Mouse (Mus musculus) frontal cortex, postnatal 36 days (tissue): ENCODE measurements at regions not wholly inside any gene's neighbourhood (a gene's known extent, or its start where the extent isn't known, plus 50 kb on each side); places are given as distances from the start of the nearest gene placed in this dataset.

Source experiments
- DNase-seq, 2 experiments: peaks; one replicate each; pipeline ENCODE4 v3.0.0; 2022; ENCODE audit warnings: low spot score in 2 of 2

- DNase-seq: no peak
Measured at GRCm38 (mm10) chr17:51272025-51272424, 92.9 kb upstream of the Tbc1d5 start.

GRCm38 (mm10) chr17:51262946-51263345 lies 83.8 kb upstream of the Tbc1d5 start:
- no peak for DNase-seq

- DNase-seq: no peak
Measured at GRCm38 (mm10) chr17:51262404-51262803, 83.3 kb upstream of the Tbc1d5 start.

DNA sequence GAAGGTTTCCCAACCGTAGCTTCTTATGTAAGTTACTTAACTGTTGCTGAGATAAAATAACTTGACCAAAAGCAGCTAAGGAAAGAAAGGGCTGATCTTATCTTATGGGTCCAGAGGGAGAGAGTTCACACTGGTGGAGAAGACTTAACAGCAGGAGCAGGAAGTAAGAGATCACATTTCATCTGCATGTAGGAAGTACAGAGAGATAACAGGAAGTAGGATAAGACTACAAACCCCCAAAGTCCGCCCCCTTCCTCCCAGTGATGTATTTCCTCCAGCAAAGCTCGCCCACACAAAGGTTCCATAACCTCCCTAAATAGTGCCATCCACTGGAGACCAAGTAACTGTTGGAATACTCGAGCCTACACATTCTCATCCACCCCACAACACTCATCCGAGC lies 79.2 kb upstream of the Tbc1d5 start:
- no peak for DNase-seq

DNA sequence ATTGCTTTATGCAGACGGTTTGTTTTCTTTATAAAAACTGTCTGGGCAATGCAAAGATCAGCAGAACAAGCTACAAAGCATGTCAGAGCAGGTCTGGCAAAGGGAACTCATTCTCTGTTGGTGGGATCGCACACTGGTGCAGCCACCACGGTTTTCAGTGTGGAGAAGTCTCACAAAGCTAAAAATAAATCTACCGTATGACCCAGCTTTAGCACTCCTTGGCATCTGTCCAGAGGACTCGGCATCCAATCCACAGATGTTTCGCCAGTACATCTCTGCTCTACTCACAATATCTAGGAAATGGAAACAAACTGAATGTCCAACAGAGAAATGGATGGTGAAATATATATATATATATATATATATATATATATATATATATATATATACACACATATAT lies 69.4 kb upstream of the Tbc1d5 start:
- DNase-seq: no peak

DNA sequence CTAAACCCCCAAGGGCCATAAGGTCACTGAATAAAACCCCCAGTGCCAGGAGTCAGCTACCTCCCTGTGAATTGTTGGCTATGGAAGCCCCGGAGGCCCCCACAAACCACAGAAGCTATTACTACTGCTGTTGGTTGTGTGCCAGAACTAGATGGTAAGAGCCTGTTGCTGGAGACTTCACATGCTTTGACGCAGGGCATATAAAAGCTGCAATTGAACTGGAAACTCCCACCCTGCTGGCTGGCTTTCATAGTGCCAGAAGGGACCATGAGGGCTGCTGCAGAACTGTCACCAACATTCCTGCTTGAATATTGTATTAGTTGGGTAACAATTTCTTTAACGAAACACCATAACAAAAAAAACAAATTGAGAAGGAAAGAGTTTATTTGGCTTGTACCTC lies 66.9 kb upstream of the Tbc1d5 start:
- DNase-seq: no peak

DNA sequence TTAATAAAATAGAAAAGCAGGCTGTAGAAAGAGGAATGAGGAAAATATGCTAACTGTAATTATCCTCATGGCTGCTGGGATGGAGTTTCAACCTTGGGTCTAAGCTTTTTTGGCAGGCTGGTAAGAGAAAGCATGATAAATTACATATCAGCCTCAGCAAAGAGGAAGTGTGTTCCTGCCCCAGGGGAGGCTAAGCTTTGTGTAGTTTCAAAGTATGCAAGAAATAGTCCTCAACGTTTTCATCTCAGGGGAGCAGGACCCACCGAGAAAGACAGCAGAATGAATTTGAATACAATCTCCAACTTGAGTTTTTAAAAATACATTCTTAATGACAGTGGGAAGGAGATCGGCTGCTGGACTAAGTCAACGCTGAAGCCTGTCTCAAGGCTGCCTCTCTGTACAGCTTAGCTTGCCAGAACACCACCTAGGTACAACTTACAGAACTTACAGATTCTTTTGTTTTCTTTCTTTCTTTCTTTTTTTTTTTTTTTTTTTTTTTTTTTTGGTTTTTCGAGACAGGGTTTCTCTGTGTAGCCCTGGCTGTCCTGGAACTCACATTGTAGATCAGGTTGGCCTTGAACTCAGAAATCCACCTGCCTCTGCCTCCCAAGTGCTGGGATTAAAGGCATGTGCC lies 61.3 kb upstream of the Tbc1d5 start:
- no peak for DNase-seq

GRCm38 (mm10) chr17:51239465-51239864 lies 60.3 kb upstream of the Tbc1d5 start:
- DNase-seq: no peak
